Mouse (Mus musculus) embryonic facial prominence, embryonic 12.5 days (tissue): ENCODE results near the gene Nup210l. TPM values are rescaled to one million over a fixed set of nuclear protein-coding genes. Genes with fewer than 3 reads are reported as not detected.

Experiments used
- ATAC-seq: fragments of 200-750 bp; cut with Nextera tagmentation; 2 replicates; pipeline ENCODE4 v1.8.0; 2017; ENCODE audit not compliant: insufficient number of reproducible peaks, insufficient read depth, low FRiP score, low TSS enrichment
- H3K27ac ChIP-seq: fragments of 300-500 bp; sonication (generic); 2 replicates; pipeline ENCODE4 v1.5.1; 2016; ENCODE audit warnings: mild to moderate bottlenecking
- H3K27me3 ChIP-seq: fragments of 300-500 bp; sonication (generic); 2 replicates; pipeline ENCODE4 v1.6.1; 2016; ENCODE audit warnings: mild to moderate bottlenecking, moderate library complexity
- H3K36me3 ChIP-seq: fragments of 300-500 bp; sonication (generic); 2 replicates; pipeline ENCODE4 v1.6.1; 2016; ENCODE audit warnings: mild to moderate bottlenecking
- H3K4me1 ChIP-seq: fragments of 300-500 bp; sonication (generic); 2 replicates; pipeline ENCODE4 v1.6.1; 2016
- H3K4me2 ChIP-seq: fragments of 300-500 bp; sonication (generic); replicated peaks from 2 replicates; pipeline ENCODE4 v1.6.1; 2016; ENCODE audit warnings: mild to moderate bottlenecking, moderate library complexity
- H3K4me3 ChIP-seq: fragments of 300-500 bp; sonication (generic); 2 replicates; pipeline ENCODE4 v1.5.1; 2016; ENCODE audit warnings: mild to moderate bottlenecking
- H3K9ac ChIP-seq: fragments of 300-500 bp; sonication (generic); 2 replicates; pipeline ENCODE4 v1.6.1; 2016; ENCODE audit warnings: mild to moderate bottlenecking, moderate library complexity
- H3K9me3 ChIP-seq: fragments of 300-500 bp; sonication (generic); 2 replicates; pipeline ENCODE4 v1.6.1; 2016; ENCODE audit warnings: mild to moderate bottlenecking, moderate library complexity
- WGBS: fragments of 180-500 bp; shearing (Covaris S2); methylation state at CpG from one replicate; pipeline ENCODE4 v1.1.7; 2016; 5-methylcytosine and 5-hydroxymethylcytosine counted together
- polyA plus RNA-seq: library from polyadenylated mRNA; unstranded; fragments of >200 nt; fragmentation: Nextera tagmentation; extraction: Ambion mirVana; gene quantifications from 2 replicates; pipeline ENCODE4 v1.2.1, GENCODE M21; 2016

The Nup210l gene
- polyA plus RNA-seq, 1 experiment from 2014 or later = 0.35 TPM

- H3K4me3 ChIP-seq = no peak overlapping the region
- no peak overlapping the region for H3K9ac ChIP-seq
- 76% methylated on average over 3 of the region's 3 CpGs for WGBS
- no peak for ATAC-seq
- H3K4me2 ChIP-seq = no peak overlapping the region
- H3K4me1 ChIP-seq = 0 out of 2 replicates have a peak, but pooled peaks cover 3% of the 10 kb centered on the region
- no peak overlapping the region for H3K27ac ChIP-seq
- H3K27me3 ChIP-seq = no peaks in the 10 kb centered on the region
- H3K9me3 ChIP-seq = no peaks in the 10 kb centered on the region
- no peaks in the 10 kb centered on the region for H3K36me3 ChIP-seq
Observed at GRCm38 (mm10) chr3:90132745-90133144, 28.8 kb downstream of the Nup210l start.

GRCm38 (mm10) chr3:90133331-90133730 is 29.4 kb downstream of the Nup210l start:
- 91% methylated on average over 1 of the region's 1 CpGs for WGBS
- no peaks in the 10 kb centered on the region for H3K36me3 ChIP-seq

GRCm38 (mm10) chr3:90134483-90134882 is 30.6 kb downstream of the Nup210l start:
- WGBS = 52% methylated on average over 3 of the region's 3 CpGs
- H3K9me3 ChIP-seq = no peaks in the 10 kb centered on the region
- 0 out of 2 replicates have a peak, but pooled peaks cover 3% of the 10 kb centered on the region for H3K4me1 ChIP-seq
- H3K27ac ChIP-seq = no peak overlapping the region
- H3K4me2 ChIP-seq = no peak overlapping the region
- no peak overlapping the region for H3K4me3 ChIP-seq
- no peaks in the 10 kb centered on the region for H3K27me3 ChIP-seq
- H3K9ac ChIP-seq = no peak overlapping the region
- no peaks in the 10 kb centered on the region for H3K36me3 ChIP-seq
- no peak for ATAC-seq

More at GRCm38 (mm10) chr3:90133331-90133730, 29.4 kb downstream of the Nup210l start:
- Histone ChIP-seq H3K27ac (no peak overlapping the region), H3K27me3 (no peaks in the 10 kb centered on the region), H3K4me1 (0 out of 2 replicates have a peak, but pooled peaks cover 3% of the 10 kb centered on the region), H3K9ac (no peak overlapping the region), H3K9me3 (no peaks in the 10 kb centered on the region), H3K4me2 (no peak overlapping the region), H3K4me3 (no peak overlapping the region)
- no peak for ATAC-seq

GRCm38 (mm10) chr3:90134993-90135392 is 31.1 kb downstream of the Nup210l start:
- H3K4me3 ChIP-seq = no peak overlapping the region
- no peak for ATAC-seq
- H3K27ac ChIP-seq = no peak overlapping the region
- H3K4me1 ChIP-seq = 0 out of 2 replicates have a peak, but pooled peaks cover 3% of the 10 kb centered on the region
- WGBS = 68% methylated on average over 5 of the region's 5 CpGs
- H3K36me3 ChIP-seq = no peaks in the 10 kb centered on the region
- H3K9ac ChIP-seq = no peak overlapping the region
- no peaks in the 10 kb centered on the region for H3K27me3 ChIP-seq
- H3K4me2 ChIP-seq = no peak overlapping the region
- no peaks in the 10 kb centered on the region for H3K9me3 ChIP-seq

GRCm38 (mm10) chr3:90136660-90137059 is 32.7 kb downstream of the Nup210l start:
- H3K4me1 ChIP-seq = 0 out of 2 replicates have a peak, but pooled peaks cover 3% of the 10 kb centered on the region
- ATAC-seq = no peak
- H3K4me3 ChIP-seq = no peak overlapping the region
- no peak overlapping the region for H3K4me2 ChIP-seq
- no peaks in the 10 kb centered on the region for H3K27me3 ChIP-seq
- H3K9me3 ChIP-seq = no peaks in the 10 kb centered on the region
- no peak overlapping the region for H3K27ac ChIP-seq
- H3K9ac ChIP-seq = no peak overlapping the region
- H3K36me3 ChIP-seq = no peaks in the 10 kb centered on the region
- WGBS = 36% methylated on average over 13 of the region's 13 CpGs

GRCm38 (mm10) chr3:90137606-90138005 is 33.7 kb downstream of the Nup210l start:
- no CpG with 5 or more reads among the region's 1 CpGs for WGBS
- Histone ChIP-seq H3K27ac (no peak overlapping the region), H3K4me1 (0 out of 2 replicates have a peak, but pooled peaks cover 3% of the 10 kb centered on the region), H3K9me3 (no peaks in the 10 kb centered on the region), H3K4me2 (no peak overlapping the region), H3K4me3 (no peak overlapping the region), H3K36me3 (no peaks in the 10 kb centered on the region), H3K9ac (no peak overlapping the region), H3K27me3 (no peaks in the 10 kb centered on the region)
- ATAC-seq = no peak

- Histone ChIP-seq H3K4me1 (no peaks in the 10 kb centered on the region), H3K4me3 (no peak overlapping the region), H3K27ac (no peak overlapping the region), H3K36me3 (no peaks in the 10 kb centered on the region), H3K27me3 (no peaks in the 10 kb centered on the region), H3K9ac (no peak overlapping the region), H3K9me3 (no peaks in the 10 kb centered on the region), H3K4me2 (no peak overlapping the region)
- 85% methylated on average over 3 of the region's 3 CpGs for WGBS
- ATAC-seq = no peak
Observed at GRCm38 (mm10) chr3:90139962-90140361, 36.0 kb downstream of the Nup210l start.

- 82% methylated on average over 3 of the region's 3 CpGs for WGBS
- H3K27ac ChIP-seq = no peak overlapping the region
- ATAC-seq = no peak
Observed at GRCm38 (mm10) chr3:90145461-90145860, 41.5 kb downstream of the Nup210l start.

GRCm38 (mm10) chr3:90146651-90147050 is 42.7 kb downstream of the Nup210l start:
- 90% methylated on average over 1 of the region's 1 CpGs for WGBS
- H3K4me1 ChIP-seq = no peaks in the 10 kb centered on the region
- H3K9ac ChIP-seq = no peak overlapping the region
- H3K36me3 ChIP-seq = no peaks in the 10 kb centered on the region
- no peak for ATAC-seq
- H3K4me3 ChIP-seq = no peak overlapping the region
- no peaks in the 10 kb centered on the region for H3K27me3 ChIP-seq
- H3K4me2 ChIP-seq = no peak overlapping the region
- no peak overlapping the region for H3K27ac ChIP-seq
- H3K9me3 ChIP-seq = no peaks in the 10 kb centered on the region

More at GRCm38 (mm10) chr3:90145461-90145860, 41.5 kb downstream of the Nup210l start:
- no peaks in the 10 kb centered on the region for H3K36me3 ChIP-seq
- H3K4me3 ChIP-seq = no peak overlapping the region
- H3K4me2 ChIP-seq = no peak overlapping the region
- H3K4me1 ChIP-seq = no peaks in the 10 kb centered on the region
- no peaks in the 10 kb centered on the region for H3K27me3 ChIP-seq
- no peak overlapping the region for H3K9ac ChIP-seq
- no peaks in the 10 kb centered on the region for H3K9me3 ChIP-seq

- Histone ChIP-seq H3K4me2 (no peak overlapping the region), H3K9ac (no peak overlapping the region), H3K9me3 (no peaks in the 10 kb centered on the region), H3K36me3 (no peaks in the 10 kb centered on the region), H3K4me1 (no peaks in the 10 kb centered on the region), H3K4me3 (no peak overlapping the region), H3K27ac (no peak overlapping the region), H3K27me3 (no peaks in the 10 kb centered on the region)
- no peak for ATAC-seq
- WGBS = 87% methylated on average over 12 of the region's 12 CpGs
Observed at GRCm38 (mm10) chr3:90151086-90151740, 47.3 kb downstream of the Nup210l start.

GRCm38 (mm10) chr3:90155996-90156395 is 52.1 kb downstream of the Nup210l start:
- Histone ChIP-seq H3K27ac (no peak overlapping the region), H3K4me1 (no peaks in the 10 kb centered on the region), H3K9me3 (no peaks in the 10 kb centered on the region), H3K9ac (no peak overlapping the region), H3K4me2 (no peak overlapping the region), H3K27me3 (no peaks in the 10 kb centered on the region), H3K4me3 (no peak overlapping the region), H3K36me3 (no peaks in the 10 kb centered on the region)
- 66% methylated on average over 5 of the region's 5 CpGs for WGBS
- ATAC-seq = no peak

GRCm38 (mm10) chr3:90159757-90160156 is 55.8 kb downstream of the Nup210l start:
- Histone ChIP-seq H3K9ac (no peak overlapping the region), H3K4me2 (no peak overlapping the region), H3K9me3 (no peaks in the 10 kb centered on the region), H3K4me1 (no peaks in the 10 kb centered on the region), H3K27ac (no peak overlapping the region), H3K36me3 (no peaks in the 10 kb centered on the region), H3K27me3 (no peaks in the 10 kb centered on the region), H3K4me3 (no peak overlapping the region)
- 85% methylated on average over 9 of the region's 9 CpGs for WGBS
- ATAC-seq = no peak
